Mouse (Mus musculus) stomach, postnatal 0 days (tissue): ENCODE data around the gene Gbe1.

Experiments used
- CTCF ChIP-seq: IDR thresholded peaks from 2 replicates; pipeline ENCODE4 v1.5.1; 2016; ENCODE audit warnings: antibody characterized with exemption, low read depth, mild to moderate bottlenecking, moderate library complexity
- EP300 ChIP-seq: optimal IDR thresholded peaks from 2 replicates; pipeline ENCODE3; 2016; ENCODE audit warnings: antibody characterized with exemption

- TF ChIP-seq CTCF = no peak
- TF ChIP-seq EP300 = no peak
These were observed 14.8 kb downstream of the Gbe1 start for GRCm38 (mm10) chr16:70328566-70328965.
